ENCODE assay signal across 18 mouse cellular contexts in the genomic region with DNA sequence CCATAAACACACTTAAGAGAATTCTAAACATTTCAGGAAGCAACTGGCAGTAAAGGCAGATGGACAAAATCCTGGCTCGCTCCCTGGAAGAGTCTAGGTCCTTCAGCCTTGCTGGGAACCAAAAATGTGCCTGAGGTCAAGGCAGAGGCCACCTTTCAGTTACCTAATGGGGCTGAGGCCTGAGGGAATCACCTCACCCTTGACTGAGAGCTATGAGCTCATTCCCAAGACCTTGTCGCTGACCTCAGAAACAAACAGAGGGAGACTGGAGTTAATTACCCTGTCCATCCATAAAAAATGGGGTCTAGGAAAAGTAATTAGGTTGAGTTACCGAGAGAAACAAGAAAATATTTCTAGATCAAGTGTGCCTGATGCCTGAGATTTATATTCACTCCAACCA.
"Had no signal": no experiment of that assay in that cellular context is flagged by ENCODE, and none has a peak within 500 bp of the region (broad histone marks: within the 10 kb centered on the region; RNA-seq: fewer than 3 reads in every experiment).

No protein-coding gene starts in this region.

- H3K36me3 ChIP-seq: limb, embryonic 12.5 days; liver, embryonic 13.5 days; lung, embryonic 15.5 days; midbrain, embryonic 12.5 days; neural tube, embryonic 13.5 days; stomach, embryonic 15.5 days had no signal

- H3K4me3 ChIP-seq: limb, embryonic 12.5 days; liver, embryonic 13.5 days; lung, embryonic 15.5 days; megakaryocyte, embryonic 14.5 days; midbrain, embryonic 12.5 days; neural tube, embryonic 13.5 days; stomach, embryonic 15.5 days had no signal

- DNase-seq: layer of hippocampus, adult 9-11 months; layer of hippocampus, postnatal 36 days; liver; liver, embryonic 13.5 days; liver, postnatal 0 days; lung, postnatal 14 days; retina, postnatal 1 day; right cerebral cortex, postnatal 4 days; spleen, adult 18-20 months; thymus, adult 2 months; thymus, postnatal 25 days had no signal

- H3K4me1 ChIP-seq: limb, embryonic 12.5 days; liver, embryonic 13.5 days; lung, embryonic 15.5 days; megakaryocyte, embryonic 14.5 days; midbrain, embryonic 12.5 days; neural tube, embryonic 13.5 days; stomach, embryonic 15.5 days had no signal

- H3K27ac ChIP-seq: limb, embryonic 12.5 days; liver, embryonic 13.5 days; lung, embryonic 15.5 days; macrophage; midbrain, embryonic 12.5 days; neural tube, embryonic 13.5 days; stomach, embryonic 15.5 days had no signal

- H3K27me3 ChIP-seq: limb, embryonic 12.5 days; liver, embryonic 13.5 days; lung, embryonic 15.5 days; megakaryocyte, embryonic 14.5 days; midbrain, embryonic 12.5 days; neural tube, embryonic 13.5 days; stomach, embryonic 15.5 days had no signal
